Mouse (Mus musculus): ENCODE measurements at regions not wholly inside any gene's neighbourhood (a gene's known extent, or its start where the extent isn't known, plus 50 kb on each side); places are given as distances from the start of the nearest gene placed in this dataset.

DNA sequence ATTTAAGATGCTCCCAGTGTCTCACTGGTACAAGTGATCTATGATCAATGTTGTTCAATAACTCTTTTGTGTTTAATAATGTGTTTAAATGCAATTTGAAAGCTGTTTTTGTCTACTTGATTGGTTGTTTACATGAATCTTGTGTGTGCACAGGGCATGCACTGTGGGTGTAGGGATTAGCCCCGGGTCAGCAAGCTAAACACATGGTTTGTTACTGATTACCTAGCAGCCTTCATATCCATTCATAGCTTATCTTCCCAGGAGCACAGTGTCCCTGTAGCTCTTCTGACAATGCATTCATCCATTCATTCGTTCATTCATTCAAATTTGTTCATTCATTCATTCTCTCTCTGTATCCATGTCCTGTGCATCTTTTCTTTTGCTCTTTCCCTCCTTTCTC, 108.9 kb upstream of the 1700056E22Rik start:
- Histone ChIP-seq H3K9me3 (replicated peaks; ENCODE audit: control insufficient read depth, low read length) (no peaks in the 10 kb centered on the region), H3K27ac (replicated peaks; ENCODE audit: low read depth, low read length) (no peak overlapping the region), H3K36me3 (replicated peaks; ENCODE audit: control insufficient read depth, insufficient read depth, low read depth, low read length) (no peaks in the 10 kb centered on the region), H3K4me2 (ENCODE audit: low read depth, low read length) (no peak overlapping the region), H3K27me3 (ENCODE audit: control insufficient read depth, insufficient read depth, low read length) (no peaks in the 10 kb centered on the region), H3K9ac (replicated peaks; ENCODE audit: low read length) (no peak overlapping the region), H3K4me3 (ENCODE audit: low read depth, low read length) (no peak overlapping the region), H3K4me1 (ENCODE audit: control insufficient read depth, insufficient read depth, low read length) (no peaks in the 10 kb centered on the region)
- no peak for ATAC-seq (replicated peaks; ENCODE audit: insufficient number of reproducible peaks, low FRiP score, low TSS enrichment, low read depth)
- DNase-seq (ENCODE audit: low spot score) = no peak
- WGBS = 71% methylated on average over 2 of the region's 2 CpGs

DNA sequence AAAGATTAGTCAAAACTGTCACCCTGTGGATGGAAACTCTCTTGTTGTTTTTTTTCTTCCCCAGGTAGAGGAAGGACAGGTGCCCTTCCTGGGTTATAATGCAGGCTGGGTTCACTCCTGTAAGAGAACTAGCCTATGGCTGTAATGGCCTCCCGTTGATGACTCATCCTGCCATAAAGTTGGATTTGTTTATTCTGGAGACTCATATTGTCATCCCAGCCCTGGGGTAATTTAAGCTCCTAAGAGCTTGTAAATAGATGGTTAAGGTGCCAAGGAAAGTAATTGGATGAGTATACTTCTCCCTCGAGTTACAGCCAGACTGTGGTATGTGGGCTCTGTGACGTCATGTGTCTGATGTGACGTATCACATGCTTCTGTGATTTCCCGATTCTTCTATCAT, 106.4 kb upstream of the 1700056E22Rik start:
- H3K9ac ChIP-seq (replicated peaks; ENCODE audit: low read length) = no peak overlapping the region
- no peak for DNase-seq (ENCODE audit: low spot score)
- no peaks in the 10 kb centered on the region for H3K36me3 ChIP-seq (replicated peaks; ENCODE audit: control insufficient read depth, insufficient read depth, low read depth, low read length)
- no peak for ATAC-seq (replicated peaks; ENCODE audit: insufficient number of reproducible peaks, low FRiP score, low TSS enrichment, low read depth)
- no peaks in the 10 kb centered on the region for H3K27me3 ChIP-seq (ENCODE audit: control insufficient read depth, insufficient read depth, low read length)
- WGBS = 89% methylated on average over 5 of the region's 5 CpGs
- no peak overlapping the region for H3K4me3 ChIP-seq (ENCODE audit: low read depth, low read length)
- no peaks in the 10 kb centered on the region for H3K9me3 ChIP-seq (replicated peaks; ENCODE audit: control insufficient read depth, low read length)
- no peak overlapping the region for H3K27ac ChIP-seq (replicated peaks; ENCODE audit: low read depth, low read length)
- no peak overlapping the region for H3K4me2 ChIP-seq (ENCODE audit: low read depth, low read length)
- no peaks in the 10 kb centered on the region for H3K4me1 ChIP-seq (ENCODE audit: control insufficient read depth, insufficient read depth, low read length)

- Histone ChIP-seq H3K4me2 (ENCODE audit: low read depth, low read length) (no peak overlapping the region), H3K27me3 (ENCODE audit: control insufficient read depth, insufficient read depth, low read length) (no peaks in the 10 kb centered on the region), H3K27ac (replicated peaks; ENCODE audit: low read depth, low read length) (no peak overlapping the region), H3K36me3 (replicated peaks; ENCODE audit: control insufficient read depth, insufficient read depth, low read depth, low read length) (no peaks in the 10 kb centered on the region), H3K9me3 (replicated peaks; ENCODE audit: control insufficient read depth, low read length) (no peaks in the 10 kb centered on the region), H3K4me1 (ENCODE audit: control insufficient read depth, insufficient read depth, low read length) (no peaks in the 10 kb centered on the region), H3K9ac (replicated peaks; ENCODE audit: low read length) (no peak overlapping the region), H3K4me3 (ENCODE audit: low read depth, low read length) (no peak overlapping the region)
- no peak for ATAC-seq (replicated peaks; ENCODE audit: insufficient number of reproducible peaks, low FRiP score, low TSS enrichment, low read depth)
- WGBS = 69% methylated on average over 4 of the region's 4 CpGs
- DNase-seq (ENCODE audit: low spot score) = no peak
Observed at GRCm38 (mm10) chr1:184140082-184140481, 106.0 kb upstream of the 1700056E22Rik start.

DNA sequence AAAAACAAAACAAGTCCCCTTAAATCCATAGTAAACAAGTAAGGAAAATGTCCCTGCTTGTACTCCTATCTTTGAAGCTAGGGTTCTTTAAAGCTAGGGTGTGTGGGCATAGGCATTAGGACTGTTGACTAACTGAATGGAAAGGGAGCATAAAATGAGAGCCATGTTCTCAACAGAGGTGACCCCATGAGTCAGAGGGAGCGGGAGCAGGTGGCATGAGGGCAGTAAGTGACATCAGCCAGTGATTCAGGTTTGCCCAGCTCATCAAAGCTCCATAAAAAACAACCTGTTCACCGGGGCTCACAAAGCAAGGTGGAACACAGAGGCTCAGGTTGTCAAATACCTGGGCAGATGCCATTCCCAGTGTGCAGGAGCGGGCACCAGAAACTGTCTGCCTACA, 104.6 kb upstream of the 1700056E22Rik start:
- Histone ChIP-seq H3K27ac (replicated peaks; ENCODE audit: low read depth, low read length) (no peak overlapping the region), H3K4me3 (ENCODE audit: low read depth, low read length) (no peak overlapping the region), H3K9me3 (replicated peaks; ENCODE audit: control insufficient read depth, low read length) (no peaks in the 10 kb centered on the region), H3K9ac (replicated peaks; ENCODE audit: low read length) (no peak overlapping the region), H3K27me3 (ENCODE audit: control insufficient read depth, insufficient read depth, low read length) (no peaks in the 10 kb centered on the region), H3K4me2 (ENCODE audit: low read depth, low read length) (no peak overlapping the region), H3K36me3 (replicated peaks; ENCODE audit: control insufficient read depth, insufficient read depth, low read depth, low read length) (no peaks in the 10 kb centered on the region), H3K4me1 (ENCODE audit: control insufficient read depth, insufficient read depth, low read length) (no peaks in the 10 kb centered on the region)
- DNase-seq (ENCODE audit: low spot score) (no peak), ATAC-seq (replicated peaks; ENCODE audit: insufficient number of reproducible peaks, low FRiP score, low TSS enrichment, low read depth) (no peak)
- 77% methylated on average over 3 of the region's 3 CpGs for WGBS

DNA sequence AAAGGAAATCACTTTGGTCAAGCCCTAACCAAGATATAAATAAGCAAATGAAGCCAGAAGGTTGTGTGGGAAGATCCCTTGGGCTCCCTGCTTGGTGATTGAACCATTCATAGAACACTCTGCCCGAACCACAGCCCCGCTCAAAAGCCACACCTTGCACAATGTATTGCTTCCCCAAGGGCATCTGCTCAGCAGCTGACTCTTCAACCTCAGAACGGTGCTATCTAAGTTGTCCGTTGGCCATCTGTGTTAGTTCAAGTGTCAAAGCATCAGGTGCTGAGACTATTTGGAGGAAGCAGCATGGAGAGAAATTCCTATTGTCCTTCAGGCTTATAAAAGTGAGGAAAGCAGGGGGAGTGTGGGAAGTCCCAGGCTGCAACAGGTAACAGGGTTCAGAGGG, 96.8 kb upstream of the 1700056E22Rik start:
- no peak for ATAC-seq (replicated peaks; ENCODE audit: insufficient number of reproducible peaks, low FRiP score, low TSS enrichment, low read depth)
- Histone ChIP-seq H3K4me3 (ENCODE audit: low read depth, low read length) (no peak overlapping the region), H3K27ac (replicated peaks; ENCODE audit: low read depth, low read length) (no peak overlapping the region), H3K9ac (replicated peaks; ENCODE audit: low read length) (no peak overlapping the region), H3K4me2 (ENCODE audit: low read depth, low read length) (no peak overlapping the region), H3K27me3 (ENCODE audit: control insufficient read depth, insufficient read depth, low read length) (no peaks in the 10 kb centered on the region), H3K36me3 (replicated peaks; ENCODE audit: control insufficient read depth, insufficient read depth, low read depth, low read length) (no peaks in the 10 kb centered on the region), H3K9me3 (replicated peaks; ENCODE audit: control insufficient read depth, low read length) (no peaks in the 10 kb centered on the region), H3K4me1 (ENCODE audit: control insufficient read depth, insufficient read depth, low read length) (no peaks in the 10 kb centered on the region)
- DNase-seq (ENCODE audit: low spot score) = no peak
- 75% methylated on average over 4 of the region's 4 CpGs for WGBS

DNA sequence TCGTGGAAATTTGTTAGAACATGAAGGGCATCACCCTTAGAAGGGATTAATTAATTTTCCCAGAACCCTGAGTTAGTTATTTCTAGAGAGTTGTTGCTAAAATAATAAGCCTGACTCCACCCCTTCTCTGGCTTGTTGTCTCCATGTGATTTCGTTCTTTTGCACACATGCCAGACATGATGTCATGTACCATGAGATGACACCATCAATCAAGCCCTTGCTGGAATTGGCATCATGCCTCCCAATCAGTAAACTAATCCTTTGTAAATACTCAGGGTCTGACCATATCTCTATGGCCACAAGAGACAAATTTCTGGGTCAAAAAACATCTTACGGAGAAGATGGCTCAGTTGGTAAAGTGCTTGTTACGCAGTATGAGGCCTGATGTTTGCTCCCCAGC, 93.2 kb upstream of the 1700056E22Rik start:
- Histone ChIP-seq H3K9ac (replicated peaks; ENCODE audit: low read length) (no peak overlapping the region), H3K9me3 (replicated peaks; ENCODE audit: control insufficient read depth, low read length) (no peaks in the 10 kb centered on the region), H3K27ac (replicated peaks; ENCODE audit: low read depth, low read length) (no peak overlapping the region), H3K4me3 (ENCODE audit: low read depth, low read length) (no peak overlapping the region), H3K4me1 (ENCODE audit: control insufficient read depth, insufficient read depth, low read length) (no peaks in the 10 kb centered on the region), H3K27me3 (ENCODE audit: control insufficient read depth, insufficient read depth, low read length) (no peaks in the 10 kb centered on the region), H3K36me3 (replicated peaks; ENCODE audit: control insufficient read depth, insufficient read depth, low read depth, low read length) (no peaks in the 10 kb centered on the region), H3K4me2 (ENCODE audit: low read depth, low read length) (no peak overlapping the region)
- ATAC-seq (replicated peaks; ENCODE audit: insufficient number of reproducible peaks, low FRiP score, low TSS enrichment, low read depth) (no peak), DNase-seq (ENCODE audit: low spot score) (no peak)
- WGBS = 79% methylated on average over 4 of the region's 4 CpGs

GRCm38 (mm10) chr1:184126909-184127308, 92.8 kb upstream of the 1700056E22Rik start:
- DNase-seq (ENCODE audit: low spot score) (no peak), ATAC-seq (replicated peaks; ENCODE audit: insufficient number of reproducible peaks, low FRiP score, low TSS enrichment, low read depth) (no peak)
- Histone ChIP-seq H3K4me3 (ENCODE audit: low read depth, low read length) (no peak overlapping the region), H3K4me1 (ENCODE audit: control insufficient read depth, insufficient read depth, low read length) (no peaks in the 10 kb centered on the region), H3K36me3 (replicated peaks; ENCODE audit: control insufficient read depth, insufficient read depth, low read depth, low read length) (no peaks in the 10 kb centered on the region), H3K27me3 (ENCODE audit: control insufficient read depth, insufficient read depth, low read length) (no peaks in the 10 kb centered on the region), H3K27ac (replicated peaks; ENCODE audit: low read depth, low read length) (no peak overlapping the region), H3K9me3 (replicated peaks; ENCODE audit: control insufficient read depth, low read length) (no peaks in the 10 kb centered on the region), H3K4me2 (ENCODE audit: low read depth, low read length) (no peak overlapping the region), H3K9ac (replicated peaks; ENCODE audit: low read length) (no peak overlapping the region)
- WGBS = 84% methylated on average over 3 of the region's 3 CpGs
